Mouse (Mus musculus) hindbrain, embryonic 11.5 days (tissue): ENCODE data around the gene Slc25a54. TPM values are rescaled to one million over a fixed set of nuclear protein-coding genes. Genes with fewer than 3 reads are reported as not detected.

ENCODE experiments used
- ATAC-seq: fragments of 200-750 bp; cut with Nextera tagmentation; 2 replicates; pipeline ENCODE4 v1.8.0; 2017; ENCODE audit warnings: mild to moderate bottlenecking, moderate TSS enrichment, moderate library complexity; ENCODE audit not compliant: low FRiP score
- DNase-seq: peaks from one replicate; pipeline ENCODE4 v3.0.0-alpha.2; 2015; ENCODE audit warnings: low spot score
- H3K27ac ChIP-seq: fragments of 300-500 bp; sonication (generic); 2 replicates; pipeline ENCODE4 v1.5.1; 2014; ENCODE audit warnings: mild to moderate bottlenecking, low read depth, low read length
- H3K27me3 ChIP-seq: fragments of 300-500 bp; sonication (generic); 2 replicates; pipeline ENCODE4 v1.6.1; 2014; ENCODE audit warnings: mild to moderate bottlenecking, low read length, moderate library complexity, mixed read lengths; ENCODE audit not compliant: control insufficient read depth, insufficient read depth
- H3K36me3 ChIP-seq: fragments of 300-500 bp; sonication (generic); 2 replicates; pipeline ENCODE4 v1.6.1; 2014; ENCODE audit warnings: mild to moderate bottlenecking, low read length, moderate library complexity, mixed read lengths; ENCODE audit not compliant: control insufficient read depth, insufficient read depth
- H3K4me1 ChIP-seq: fragments of 300-500 bp; sonication (generic); replicated peaks from 2 replicates; pipeline ENCODE4 v1.6.1; 2014; ENCODE audit warnings: low read length, mixed read lengths; ENCODE audit not compliant: control insufficient read depth, insufficient read depth
- H3K4me2 ChIP-seq: fragments of 300-500 bp; sonication (generic); replicated peaks from 2 replicates; pipeline ENCODE4 v1.6.1; 2014; ENCODE audit warnings: mild to moderate bottlenecking, low read depth, low read length
- H3K4me3 ChIP-seq: fragments of 300-500 bp; sonication (generic); 2 replicates; pipeline ENCODE4 v1.5.1; 2014; ENCODE audit warnings: low read depth, low read length
- H3K9ac ChIP-seq: fragments of 300-500 bp; sonication (generic); 2 replicates; pipeline ENCODE4 v1.6.1; 2014; ENCODE audit warnings: low read depth, low read length
- H3K9me3 ChIP-seq: fragments of 300-500 bp; sonication (generic); 2 replicates; pipeline ENCODE4 v1.6.1; 2016; ENCODE audit warnings: low read length; ENCODE audit not compliant: control insufficient read depth
- WGBS: fragments of 180-500 bp; shearing (Covaris S2); extraction: QIAGEN DNeasy Blood & Tissue Kit; methylation state at CpG from one replicate; pipeline ENCODE4 v1.1.7; 2014; 5-methylcytosine and 5-hydroxymethylcytosine counted together
- polyA plus RNA-seq: library from polyadenylated mRNA; unstranded; fragments of >200 nt; fragmentation: Nextera tagmentation; extraction: Ambion mirVana; gene quantifications from 2 replicates; pipeline ENCODE4 v1.2.1, GENCODE M21; 2014

Slc25a54 gene
- not detected in 2 replicates for polyA plus RNA-seq

GRCm38 (mm10) chr3:109080169-109080568 lies at the start of gene Slc25a54:
Gene Slc25a54 (plus strand): TSS chr3:109080469.
- Histone ChIP-seq H3K9me3 (no peaks in the 10 kb centered on the region), H3K4me1 (no peaks in the 10 kb centered on the region), H3K4me3 (no peak within 1 kb of the TSS), H3K36me3 (no peaks in the 10 kb centered on the region), H3K4me2 (no peak within 1 kb of the TSS), H3K27ac (no peak within 1 kb of the TSS), H3K27me3 (no peaks in the 10 kb centered on the region), H3K9ac (no peak within 1 kb of the TSS)
- ATAC-seq (no peak), DNase-seq (no peak)
- 95% methylated on average over 17 of the region's 17 CpGs for WGBS

- H3K9me3 ChIP-seq: no peaks in the 10 kb centered on the region; the same call in 1 of the 2 replicates
- DNase-seq (no peak), ATAC-seq (no peak)
- no peaks in the 10 kb centered on the region for H3K27me3 ChIP-seq
- 66% methylated on average over 6 of the region's 6 CpGs for WGBS
- no peak overlapping the region for H3K4me3 ChIP-seq
- H3K4me1 ChIP-seq: no peaks in the 10 kb centered on the region
- no peak overlapping the region for H3K9ac ChIP-seq
- H3K36me3 ChIP-seq: no peaks in the 10 kb centered on the region
- H3K4me2 ChIP-seq: no peak overlapping the region
- no peak overlapping the region for H3K27ac ChIP-seq
These were observed 49.5 kb upstream of the Slc25a54 start for GRCm38 (mm10) chr3:109030817-109031216.

GRCm38 (mm10) chr3:109031626-109032025 lies 48.6 kb upstream of the Slc25a54 start:
- ATAC-seq (no peak), DNase-seq (no peak)
- Histone ChIP-seq H3K4me1 (no peaks in the 10 kb centered on the region), H3K27ac (no peak overlapping the region), H3K36me3 (no peaks in the 10 kb centered on the region), H3K9me3 (no peaks in the 10 kb centered on the region; the same call in 1 of the 2 replicates), H3K27me3 (no peaks in the 10 kb centered on the region), H3K9ac (no peak overlapping the region), H3K4me3 (no peak overlapping the region), H3K4me2 (no peak overlapping the region)
- 86% methylated on average over 3 of the region's 3 CpGs for WGBS

GRCm38 (mm10) chr3:109032306-109032705 lies 48.0 kb upstream of the Slc25a54 start:
- WGBS: 52% methylated on average over 2 of the region's 2 CpGs
- Histone ChIP-seq H3K9ac (no peak overlapping the region), H3K4me2 (no peak overlapping the region), H3K27ac (no peak overlapping the region), H3K27me3 (no peaks in the 10 kb centered on the region), H3K36me3 (no peaks in the 10 kb centered on the region), H3K9me3 (no peaks in the 10 kb centered on the region; the same call in 1 of the 2 replicates), H3K4me3 (no peak overlapping the region), H3K4me1 (no peaks in the 10 kb centered on the region)
- no peak for DNase-seq
- no peak for ATAC-seq

GRCm38 (mm10) chr3:109034411-109034810 lies 45.9 kb upstream of the Slc25a54 start:
- DNase-seq (no peak), ATAC-seq (no peak)
- 85% methylated on average over 1 of the region's 1 CpGs for WGBS
- no peak overlapping the region for H3K27ac ChIP-seq
- no peak overlapping the region for H3K9ac ChIP-seq
- H3K4me1 ChIP-seq: no peaks in the 10 kb centered on the region
- no peaks in the 10 kb centered on the region for H3K27me3 ChIP-seq
- H3K9me3 ChIP-seq: no peaks in the 10 kb centered on the region; the same call in 1 of the 2 replicates
- no peak overlapping the region for H3K4me3 ChIP-seq
- no peak overlapping the region for H3K4me2 ChIP-seq
- H3K36me3 ChIP-seq: no peaks in the 10 kb centered on the region

- Histone ChIP-seq H3K27me3 (no peaks in the 10 kb centered on the region), H3K9ac (no peak overlapping the region), H3K4me2 (no peak overlapping the region), H3K4me3 (no peak overlapping the region), H3K27ac (no peak overlapping the region), H3K9me3 (no peaks in the 10 kb centered on the region), H3K4me1 (no peaks in the 10 kb centered on the region), H3K36me3 (no peaks in the 10 kb centered on the region)
- 90% methylated on average over 4 of the region's 4 CpGs for WGBS
- ATAC-seq: no peak
- no peak for DNase-seq
These were observed 39.4 kb upstream of the Slc25a54 start for GRCm38 (mm10) chr3:109040908-109041307.

- Histone ChIP-seq H3K36me3 (no peaks in the 10 kb centered on the region), H3K4me2 (no peak overlapping the region), H3K4me3 (no peak overlapping the region), H3K4me1 (no peaks in the 10 kb centered on the region), H3K9me3 (no peaks in the 10 kb centered on the region), H3K27ac (no peak overlapping the region), H3K9ac (no peak overlapping the region), H3K27me3 (no peaks in the 10 kb centered on the region)
- 42% methylated on average over 7 of the region's 7 CpGs for WGBS
- ATAC-seq (no peak), DNase-seq (no peak)
These were observed 36.9 kb upstream of the Slc25a54 start for GRCm38 (mm10) chr3:109043395-109043794.

GRCm38 (mm10) chr3:109046428-109046827 lies 33.8 kb upstream of the Slc25a54 start:
- no peaks in the 10 kb centered on the region for H3K4me1 ChIP-seq
- no peak overlapping the region for H3K9ac ChIP-seq
- DNase-seq (no peak), ATAC-seq (no peak)
- H3K27me3 ChIP-seq: no peaks in the 10 kb centered on the region
- no peaks in the 10 kb centered on the region for H3K9me3 ChIP-seq
- H3K4me2 ChIP-seq: no peak overlapping the region
- 92% methylated on average over 3 of the region's 3 CpGs for WGBS
- H3K36me3 ChIP-seq: no peaks in the 10 kb centered on the region
- no peak overlapping the region for H3K4me3 ChIP-seq
- no peak overlapping the region for H3K27ac ChIP-seq

GRCm38 (mm10) chr3:109047707-109048283 lies 32.5 kb upstream of the Slc25a54 start:
- no peak overlapping the region for H3K27ac ChIP-seq
- WGBS: 43% methylated on average over 6 of the region's 6 CpGs
- ATAC-seq (no peak), DNase-seq (no peak)
- no peaks in the 10 kb centered on the region for H3K4me1 ChIP-seq
- H3K4me3 ChIP-seq: no peak overlapping the region
- no peak overlapping the region for H3K9ac ChIP-seq
- no peaks in the 10 kb centered on the region for H3K9me3 ChIP-seq
- H3K27me3 ChIP-seq: no peaks in the 10 kb centered on the region
- no peak overlapping the region for H3K4me2 ChIP-seq
- H3K36me3 ChIP-seq: no peaks in the 10 kb centered on the region
